Mouse (Mus musculus): ENCODE data around the gene Jpt2.

- TF ChIP-seq POLR2A (IDR thresholded peaks at IDR 0.05; ENCODE audit: borderline replicate concordance, extremely low read depth, insufficient read depth, insufficient read length, poor library complexity, severe bottlenecking) (no peak), CTCF (IDR thresholded peaks at IDR 0.05; ENCODE audit: borderline replicate concordance, extremely low read depth, insufficient read depth, insufficient read length) (no peak)
Measured at GRCm38 (mm10) chr17:24888862-24889261, 71.6 kb downstream of the Jpt2 start.

All from brain, embryonic 14.5 days (tissue).